Mouse (Mus musculus) frontal cortex, postnatal 25 days (tissue): Measurements from ENCODE around the gene Nlrc4.

ENCODE experiments used
- DNase-seq, 2 experiments: peaks; one replicate each; pipeline ENCODE4 v3.0.0; 2022; ENCODE audit warnings: low spot score in 2 of 2

Gene Nlrc4

DNA sequence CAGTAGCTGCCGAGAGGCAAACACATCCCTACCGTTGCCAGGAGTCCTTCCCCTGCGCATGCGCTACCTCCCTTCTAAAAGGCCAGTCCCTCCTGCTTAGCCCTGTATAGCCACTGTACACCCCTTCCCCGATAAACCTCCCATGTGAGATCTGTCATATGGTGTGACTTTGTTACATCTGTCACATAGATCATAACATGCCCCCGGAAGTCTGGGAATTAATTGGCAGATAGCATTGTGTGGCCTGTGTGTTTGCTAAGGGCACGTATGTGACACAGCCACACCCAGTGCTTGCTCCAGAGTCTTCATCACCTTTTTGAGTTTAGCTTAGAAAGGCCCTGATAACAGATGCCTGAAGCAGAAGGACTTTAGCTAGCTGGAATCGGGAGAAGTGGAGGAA lies 28.9 kb downstream of the Nlrc4 start:
- DNase-seq = no peak

DNA sequence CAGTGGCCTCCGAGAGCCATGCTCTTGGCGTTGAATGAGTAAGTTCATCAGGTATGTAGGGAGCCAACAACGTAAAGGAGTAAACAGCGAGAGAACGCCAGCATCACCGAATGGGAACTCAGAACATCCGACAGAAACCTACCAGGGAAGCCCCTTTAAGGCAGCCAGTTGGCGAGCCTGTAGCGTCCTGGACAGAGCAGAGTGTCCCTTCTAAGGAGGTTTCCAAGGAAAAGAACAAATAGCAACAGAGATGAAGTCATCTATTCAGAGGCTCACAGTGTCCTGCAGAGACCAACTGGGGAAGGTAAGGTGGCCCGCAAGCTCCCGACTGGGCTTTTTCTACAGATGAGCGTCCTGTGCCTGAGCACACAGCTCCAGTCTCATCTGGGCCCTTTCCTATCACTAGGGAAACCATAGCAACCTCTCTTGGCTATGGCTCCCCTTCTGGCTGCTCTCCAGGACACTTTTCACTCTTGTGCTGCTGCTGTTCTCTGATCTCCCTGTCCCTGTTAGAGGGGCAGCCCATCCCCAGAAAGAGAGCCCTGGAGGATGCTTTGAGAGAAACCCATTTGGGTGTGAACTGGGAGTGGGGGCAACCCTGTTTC lies 34.4 kb downstream of the Nlrc4 start:
- DNase-seq = no peak

DNA sequence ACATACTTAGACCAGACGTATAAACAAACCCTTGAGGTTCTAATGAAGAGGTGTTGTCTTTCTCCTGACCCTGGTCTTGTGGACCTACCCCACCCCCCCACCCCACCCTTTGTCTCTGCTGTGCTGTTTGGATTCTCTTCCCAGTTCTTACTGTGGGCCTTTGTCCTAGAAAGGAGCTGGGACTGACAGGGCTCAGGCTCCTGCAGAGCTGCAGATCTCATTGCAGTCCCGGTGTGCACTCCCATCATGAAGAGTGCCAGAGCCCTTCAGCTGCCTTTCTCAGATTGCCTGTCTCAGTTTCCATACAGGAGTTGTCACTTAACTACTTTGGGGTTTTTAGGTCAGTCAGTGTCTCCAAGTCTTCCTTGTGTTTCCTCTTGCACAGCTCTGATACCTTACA lies 38.3 kb downstream of the Nlrc4 start:
- no peak for DNase-seq

DNA sequence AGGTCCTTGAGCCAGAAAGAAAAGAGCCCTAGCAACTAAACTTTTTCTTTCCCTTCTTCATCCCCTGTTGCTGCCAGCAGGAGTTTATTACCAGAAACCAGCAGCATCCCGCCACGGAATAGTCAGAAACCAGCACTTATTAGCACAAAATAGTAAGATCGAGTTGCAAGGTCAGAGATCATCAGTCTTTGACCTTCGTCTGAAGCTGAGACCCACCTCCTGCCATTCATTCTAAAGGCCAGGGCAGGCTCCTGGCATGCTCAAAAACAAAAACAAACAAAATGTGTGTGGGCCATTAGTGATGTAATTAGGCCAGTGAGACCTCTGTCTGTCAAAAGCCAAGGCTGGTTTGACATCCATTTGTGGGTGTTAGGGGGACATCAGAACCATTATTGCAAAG lies 40.8 kb downstream of the Nlrc4 start:
- no peak for DNase-seq

DNA sequence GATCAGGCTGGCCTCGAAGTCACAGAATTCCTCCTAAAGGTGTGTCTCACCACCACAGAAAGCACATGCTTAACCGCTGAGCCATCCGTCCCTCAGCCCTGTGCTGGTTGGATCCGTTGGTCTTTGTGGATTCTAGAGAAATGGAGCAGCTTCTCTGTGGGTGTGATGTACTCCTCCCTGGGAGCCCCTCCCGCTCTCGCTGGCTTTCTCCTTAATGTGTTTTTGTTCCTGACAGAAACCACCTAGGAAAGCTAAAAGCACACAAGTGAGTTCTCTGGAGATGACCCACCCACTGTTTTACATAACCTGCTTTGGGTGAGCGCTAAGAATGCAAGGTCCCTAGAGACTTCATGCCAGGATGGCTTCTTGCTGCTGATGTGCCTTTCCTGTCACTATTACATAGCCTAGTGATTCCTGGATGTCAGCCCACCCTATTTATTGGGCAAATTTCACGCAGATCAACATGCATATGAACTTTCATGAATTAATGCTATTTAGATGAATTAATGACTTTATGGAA lies 42.0 kb downstream of the Nlrc4 start:
- DNase-seq = no peak

DNA sequence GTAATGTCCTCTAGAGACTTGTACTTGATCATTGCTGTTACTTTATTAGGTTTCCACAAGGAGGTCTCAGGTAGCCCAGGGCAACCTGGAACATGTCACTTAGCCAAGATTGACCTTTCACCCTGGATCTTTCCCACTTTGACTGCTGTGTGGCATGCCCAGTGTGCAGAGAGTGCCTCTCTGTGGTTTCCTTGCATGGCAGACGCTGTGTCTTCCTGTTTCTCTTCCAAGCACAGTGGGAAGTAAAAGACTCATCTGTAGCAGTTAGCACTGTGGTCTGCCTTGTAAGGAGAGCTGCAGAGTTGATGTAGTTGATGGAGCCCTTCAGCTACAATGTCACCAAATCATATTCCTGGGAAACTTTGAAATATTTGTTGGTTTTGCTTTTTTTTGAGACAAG lies 44.3 kb downstream of the Nlrc4 start:
- DNase-seq = no peak

DNA sequence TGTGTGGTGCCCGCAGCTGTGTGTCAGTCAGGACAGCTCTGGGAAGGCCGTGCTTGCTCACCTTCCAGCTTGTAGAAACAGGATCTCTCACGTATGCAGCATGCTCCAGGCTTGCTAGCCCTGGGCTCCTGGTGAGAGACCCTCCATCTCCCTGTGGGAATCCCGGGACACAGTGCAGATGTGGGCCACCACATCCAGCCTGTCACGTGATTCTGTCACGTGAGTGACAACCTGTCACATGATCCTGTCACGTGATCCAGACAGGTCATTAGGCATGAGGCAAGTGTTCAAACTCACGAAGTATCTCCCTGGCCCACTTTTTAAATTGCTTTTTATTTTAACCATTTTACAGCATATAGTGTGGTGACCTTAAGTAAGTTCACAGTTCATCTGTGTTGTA lies 45.6 kb downstream of the Nlrc4 start:
- DNase-seq = no peak

DNA sequence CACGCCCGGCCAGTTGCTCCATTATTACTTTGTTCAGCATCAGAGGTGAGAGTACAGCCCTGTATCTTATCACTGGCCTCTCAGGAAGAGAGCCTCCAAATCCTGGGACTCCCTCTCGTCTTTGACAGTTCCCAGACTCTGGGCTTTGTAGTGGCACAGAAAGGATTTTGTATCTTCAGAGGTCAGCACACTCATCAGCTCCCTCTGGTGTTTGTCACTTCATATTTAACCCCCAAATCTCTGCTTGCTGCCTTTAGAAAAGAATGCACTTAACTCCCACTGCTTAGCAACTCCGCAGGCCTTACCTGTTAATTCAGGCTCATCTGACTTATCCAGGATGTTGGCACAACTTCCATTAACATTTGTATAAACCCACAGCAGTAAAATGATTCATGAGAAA lies 49.2 kb downstream of the Nlrc4 start:
- DNase-seq = no peak

DNA sequence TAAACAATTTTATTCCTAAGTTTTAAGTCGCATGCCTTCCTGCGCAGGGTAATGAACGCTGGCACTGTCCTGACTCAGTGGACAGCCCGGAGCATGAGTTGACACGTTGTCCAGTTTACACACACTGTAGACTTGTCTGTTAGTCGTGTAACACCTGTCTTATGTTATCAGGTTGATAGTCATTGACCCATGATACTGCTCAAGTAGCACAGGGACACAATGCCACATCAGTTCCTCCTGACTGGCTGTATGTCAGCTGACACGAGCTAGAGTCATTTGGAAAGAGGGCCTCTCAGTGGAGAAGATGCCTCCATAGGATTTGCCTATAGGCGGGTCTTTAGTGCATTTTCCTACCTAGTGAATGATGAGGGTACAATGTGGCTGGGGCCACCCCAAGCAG lies 52.5 kb downstream of the Nlrc4 start:
- no peak for DNase-seq

DNA sequence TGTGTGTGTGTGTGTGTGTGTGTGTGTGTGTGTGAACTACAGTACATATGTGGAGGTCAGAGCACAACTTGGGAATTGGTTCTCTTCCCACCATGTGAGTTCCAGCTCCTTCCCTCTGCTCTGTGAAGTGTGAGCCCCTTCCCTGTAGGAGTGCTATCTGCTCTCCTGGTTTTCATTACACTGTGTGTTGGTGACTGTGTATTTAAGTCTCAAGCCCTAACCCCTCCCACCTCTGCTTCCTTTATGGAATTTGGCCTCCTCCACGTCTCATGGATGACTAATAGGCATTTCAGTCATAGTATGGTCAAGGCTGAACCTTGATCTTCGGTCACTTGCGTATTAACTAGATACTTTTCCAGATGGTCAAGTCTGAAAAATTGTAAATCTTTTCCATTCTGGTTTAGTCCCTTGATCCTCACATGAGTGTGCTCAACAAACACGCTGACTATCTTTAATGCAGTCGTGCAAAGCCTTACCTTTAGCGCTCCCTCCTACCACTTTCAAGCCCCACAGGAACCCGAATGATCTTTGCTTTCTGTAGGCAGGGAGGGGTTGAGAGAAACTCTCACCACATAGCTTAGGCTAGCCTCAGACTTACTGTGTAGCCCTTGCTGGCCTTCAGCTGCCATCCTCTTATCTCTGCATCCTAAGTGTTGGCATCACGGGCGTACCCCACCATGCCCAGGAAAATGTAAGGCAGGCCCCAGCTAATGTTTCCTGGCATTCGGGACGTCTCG lies 56.3 kb downstream of the Nlrc4 start:
- DNase-seq = no peak

DNA sequence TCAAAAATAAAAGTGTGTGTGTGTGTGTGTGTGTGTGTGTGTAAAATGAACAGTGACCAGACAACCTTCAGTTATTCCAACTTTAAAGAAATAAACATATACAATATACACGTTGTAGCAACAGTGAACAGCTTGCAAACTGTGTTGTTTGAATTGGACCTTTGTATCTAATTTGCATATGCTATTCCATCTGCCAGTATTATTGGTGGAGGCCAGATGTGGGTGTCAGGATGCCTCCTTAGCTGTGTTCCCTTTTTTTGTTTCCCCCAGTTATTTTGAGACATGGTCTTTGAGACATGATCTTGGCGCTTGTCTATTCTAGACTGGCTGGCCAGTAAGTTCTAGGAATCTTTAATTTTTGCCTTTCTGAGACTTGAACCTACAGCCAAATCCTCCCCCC lies 61.8 kb downstream of the Nlrc4 start:
- no peak for DNase-seq

DNA sequence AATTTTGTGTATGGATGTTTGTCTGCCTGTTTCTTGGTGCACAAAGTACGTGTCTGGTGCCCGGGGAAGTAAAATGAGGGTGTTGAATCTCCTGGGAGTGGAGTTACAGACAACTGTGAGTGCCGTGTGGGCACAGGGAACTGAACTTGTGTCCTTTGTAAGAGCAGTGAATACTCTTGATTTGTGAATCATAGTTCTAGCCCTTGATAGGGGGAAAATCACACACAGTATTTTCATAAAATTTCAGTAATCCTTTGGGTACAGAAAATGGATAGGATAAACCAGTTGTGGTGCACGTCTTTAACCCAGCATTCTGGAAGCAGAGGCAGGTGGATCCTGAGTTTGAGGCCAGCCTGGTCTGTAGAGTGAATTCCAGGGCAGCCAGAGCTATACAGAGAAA lies 62.2 kb downstream of the Nlrc4 start:
- no peak for DNase-seq

DNA sequence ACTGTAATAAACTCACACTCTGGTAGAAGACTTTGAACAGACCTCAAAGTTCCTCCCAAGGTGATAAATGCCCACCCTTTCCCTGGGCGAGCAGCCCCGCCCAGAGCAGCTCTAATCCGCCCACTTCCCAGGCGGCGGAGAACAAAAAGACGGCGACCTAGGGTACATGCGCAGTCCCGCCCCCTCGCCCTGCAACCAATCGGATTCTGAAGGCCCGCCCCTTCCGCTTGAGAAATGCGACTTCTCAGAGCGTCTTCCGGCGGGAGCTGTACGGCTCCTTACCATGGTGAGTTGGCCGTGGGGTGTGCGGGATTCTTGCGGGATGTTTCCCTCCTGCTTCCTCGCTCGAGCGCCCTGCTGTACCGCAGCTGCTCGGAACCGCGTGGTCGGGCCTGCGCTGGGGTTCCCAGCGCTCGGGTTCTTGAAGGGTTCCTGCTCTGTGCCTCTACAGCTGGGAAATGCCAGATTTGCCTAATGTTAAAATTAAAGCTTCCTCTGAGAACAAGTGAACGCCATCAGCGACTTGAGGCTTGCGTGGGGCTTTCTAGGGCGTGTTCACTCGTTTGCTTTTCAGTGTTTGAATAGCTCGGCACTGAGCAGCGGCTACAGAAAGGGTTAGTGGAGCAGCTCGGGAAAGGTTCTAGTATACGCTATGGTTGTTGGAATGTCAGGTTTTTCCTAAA lies 63.4 kb downstream of the Nlrc4 start, which contains the start of gene Slc30a6:
Gene Slc30a6, plus strand, starts transcription at position 226 of the 683 bp plus-strand sequence.
- DNase-seq = peak; percentile 94 to 96

DNA sequence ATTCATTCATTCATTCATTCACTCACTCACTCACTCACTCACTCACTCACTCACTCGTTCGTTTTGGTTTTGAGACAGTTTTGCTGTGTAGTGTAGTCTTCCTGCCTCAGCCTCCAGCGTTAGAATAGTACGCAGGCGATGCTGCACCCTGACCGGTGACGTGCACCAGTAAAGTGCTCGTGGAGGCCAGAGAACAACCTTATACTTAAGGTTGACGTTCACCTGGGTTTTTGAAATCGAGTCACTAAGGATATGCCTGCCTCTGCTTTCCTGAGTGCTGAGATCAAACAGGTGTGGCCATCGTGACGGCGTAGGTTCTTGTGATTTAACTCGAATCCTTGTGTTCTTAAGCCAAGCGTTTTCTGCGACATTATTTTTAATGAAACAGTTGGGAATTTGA lies 64.1 kb downstream of the Nlrc4 start:
- DNase-seq = no peak

DNA sequence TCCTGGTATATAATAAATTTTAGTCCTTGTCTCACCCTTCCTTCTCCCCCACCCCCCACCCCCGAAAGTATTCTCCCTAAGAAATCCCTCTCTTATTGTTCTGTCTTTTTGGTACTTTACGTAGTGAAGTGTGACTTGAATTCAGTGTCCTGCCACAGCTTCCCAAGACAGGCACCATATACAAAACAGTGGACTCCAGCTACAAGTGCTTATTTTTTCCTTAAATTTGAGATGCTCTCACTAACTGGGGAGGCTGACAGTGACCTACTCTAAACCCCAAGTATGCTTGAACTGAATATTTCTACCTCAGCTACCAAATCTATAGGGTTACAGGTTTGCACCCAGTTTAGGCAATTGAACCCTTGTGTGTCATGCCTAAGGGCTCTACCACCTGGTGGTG lies 64.6 kb downstream of the Nlrc4 start:
- no peak for DNase-seq

DNA sequence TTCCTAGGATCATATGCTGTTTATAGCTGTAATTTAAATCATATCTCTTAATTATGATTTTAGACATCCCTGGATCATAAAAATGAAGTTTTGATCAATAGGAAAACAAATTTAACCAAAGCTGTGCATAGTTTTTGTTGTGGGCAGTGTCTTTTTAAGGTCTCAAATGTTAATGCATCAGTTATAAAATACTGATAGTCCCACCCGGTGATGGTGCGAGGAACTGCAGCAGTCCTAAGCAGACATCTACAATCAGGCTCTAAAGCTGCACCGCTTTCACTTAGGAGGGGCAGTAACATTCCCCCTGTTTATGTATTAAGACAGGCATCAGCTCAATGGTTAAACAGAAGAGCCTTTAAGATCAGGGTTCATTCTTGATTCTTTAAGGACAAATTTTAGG lies 69.1 kb downstream of the Nlrc4 start:
- DNase-seq = no peak

DNA sequence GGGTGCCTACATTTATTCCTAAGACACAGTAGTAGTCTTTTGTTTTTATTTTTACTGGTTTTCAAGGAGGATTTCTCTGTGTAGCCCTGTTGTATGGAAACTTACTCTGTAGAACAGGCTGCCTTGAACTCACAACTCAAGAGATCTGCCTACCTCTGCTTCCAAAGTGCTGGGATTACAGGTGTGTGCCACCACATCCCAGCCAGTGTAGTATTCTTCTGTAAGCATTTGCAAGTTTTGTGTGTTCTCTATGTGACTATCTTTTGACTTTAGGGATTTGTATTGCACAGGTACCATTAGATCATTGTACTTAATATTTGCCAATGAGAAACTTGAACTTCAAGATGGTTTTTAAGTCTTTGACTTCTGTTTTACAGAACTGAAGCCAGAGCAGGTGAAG lies 72.3 kb downstream of the Nlrc4 start:
- DNase-seq = no peak

DNA sequence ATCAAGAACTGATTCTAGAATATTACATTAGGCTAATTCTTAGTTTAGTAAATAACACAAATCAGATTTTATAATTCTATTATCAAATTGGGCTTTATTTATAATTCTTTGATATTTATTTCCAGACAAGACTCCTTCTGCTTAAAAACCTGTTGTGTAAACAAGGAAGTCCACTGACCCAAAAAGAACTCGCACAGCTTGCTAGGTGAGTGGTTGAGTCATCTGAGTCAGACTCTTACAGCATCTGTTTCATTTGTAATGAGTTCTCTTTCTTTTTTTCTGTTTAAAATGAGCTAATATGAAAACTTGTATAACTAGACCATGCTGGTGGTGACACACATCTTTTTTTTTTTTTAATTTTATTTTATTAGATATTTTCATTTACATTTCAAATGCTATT lies 82.0 kb downstream of the Nlrc4 start:
- no peak for DNase-seq
